Mouse (Mus musculus) kidney, adult 2 months (tissue): ENCODE results near the gene Ddx54.

Experiments used
- CTCF ChIP-seq: fragments of 200-500 bp; conservative IDR thresholded peaks from 2 replicates; pipeline ENCODE4 v1.5.1; 2011; ENCODE audit warnings: low read depth, mild to moderate bottlenecking, control low read depth, low read length, moderate library complexity, mixed read lengths; ENCODE audit not compliant: insufficient read depth, insufficient read length
- POLR2A ChIP-seq: fragments of 200-500 bp; IDR thresholded peaks from one replicate; pipeline ENCODE4 v1.6.1; 2011; ENCODE audit warnings: low read depth, low read length, control low read depth

GRCm38 (mm10) chr5:120565171-120565905 is 47.2 kb upstream of the Ddx54 start:
- no peak for TF ChIP-seq CTCF
- no peak for TF ChIP-seq POLR2A
